Mouse (Mus musculus): ENCODE results near the gene Eddm3b. TPM values are rescaled to one million over a fixed set of nuclear protein-coding genes. Genes with fewer than 3 reads are reported as not detected.
"Not testable (repeated sequence)": the region's sequence is repeated elsewhere in the genome, so short reads cannot be mapped to it uniquely, and the experiment has no call there.

Gene Eddm3b
- polyA plus RNA-seq, 3 experiments from 2014 or later: not detected

GRCm38 (mm10) chr14:51145521-51145920, 31.3 kb downstream of the Eddm3b start:
- ATAC-seq: no peak

GRCm38 (mm10) chr14:51146685-51147084, 32.5 kb downstream of the Eddm3b start, which contains the start of gene Rnase1:
TSS of gene Rnase1 (minus strand) at chr14:51146785.
- ATAC-seq: no peak

- ATAC-seq: no peak
Observed at GRCm38 (mm10) chr14:51148006-51148405, 33.8 kb downstream of the Eddm3b start.

- ATAC-seq: no peak
Observed at GRCm38 (mm10) chr14:51149164-51149563, 34.9 kb downstream of the Eddm3b start.

DNA sequence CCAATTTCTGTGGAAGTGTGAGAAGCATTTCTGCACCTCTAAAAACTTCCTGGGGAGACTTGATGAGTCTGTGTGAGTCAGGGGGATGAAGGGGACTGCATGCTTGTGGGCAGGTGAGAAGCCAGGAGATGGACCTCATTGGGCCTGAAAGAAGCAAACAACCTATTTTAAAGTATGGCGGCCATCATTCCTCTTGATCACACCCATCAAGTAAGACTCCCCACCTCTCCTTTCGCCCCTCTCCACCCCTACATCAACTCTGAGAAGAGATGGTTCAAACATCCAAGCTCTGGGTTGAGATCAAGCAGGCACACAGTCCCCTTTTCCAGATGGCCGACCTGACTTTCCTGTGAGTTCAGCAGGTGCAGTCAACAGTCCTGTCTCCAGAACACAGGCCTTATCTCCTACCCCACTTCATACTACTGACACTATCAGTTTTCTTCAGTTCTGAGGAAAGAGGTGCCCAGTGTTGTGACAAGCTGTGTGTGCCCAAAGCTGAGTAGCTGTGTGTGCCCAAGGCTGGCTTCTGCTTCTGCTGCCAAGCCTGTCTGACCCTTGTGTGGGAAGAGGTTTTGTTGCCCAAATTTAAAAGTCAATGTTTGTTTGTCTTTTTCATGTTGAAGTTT, 36.1 kb downstream of the Eddm3b start:
- no peak for ATAC-seq

DNA sequence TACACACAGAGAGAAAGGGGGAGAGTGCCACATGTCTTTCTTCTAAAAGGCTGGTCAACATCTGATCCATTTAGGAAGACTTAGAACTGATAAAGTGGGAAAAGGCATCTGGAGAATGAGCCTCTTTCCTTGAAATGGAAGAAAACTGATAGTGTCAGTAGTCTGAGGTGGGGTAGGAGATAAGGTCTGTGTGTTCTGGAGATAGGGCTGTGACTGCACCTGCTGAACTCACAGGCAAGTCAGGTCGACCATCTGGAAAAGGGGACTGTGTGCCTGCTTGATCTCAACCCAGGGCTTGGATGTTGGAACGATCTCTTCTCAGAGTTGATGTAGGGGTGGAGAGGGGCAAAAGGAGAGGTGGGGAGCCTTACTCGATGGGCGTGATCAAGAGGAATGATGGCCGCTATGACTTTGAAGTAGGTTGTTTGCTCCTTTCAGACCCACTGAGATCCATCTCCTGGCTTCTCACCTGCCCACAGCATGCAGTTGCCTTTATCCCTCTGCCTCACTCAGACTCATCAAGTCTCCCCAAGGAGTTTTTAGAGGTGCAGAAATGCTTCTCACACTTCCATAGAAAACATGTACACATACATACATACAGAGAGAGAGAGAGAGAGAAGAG, 38.1 kb downstream of the Eddm3b start:
- ATAC-seq: no peak

DNA sequence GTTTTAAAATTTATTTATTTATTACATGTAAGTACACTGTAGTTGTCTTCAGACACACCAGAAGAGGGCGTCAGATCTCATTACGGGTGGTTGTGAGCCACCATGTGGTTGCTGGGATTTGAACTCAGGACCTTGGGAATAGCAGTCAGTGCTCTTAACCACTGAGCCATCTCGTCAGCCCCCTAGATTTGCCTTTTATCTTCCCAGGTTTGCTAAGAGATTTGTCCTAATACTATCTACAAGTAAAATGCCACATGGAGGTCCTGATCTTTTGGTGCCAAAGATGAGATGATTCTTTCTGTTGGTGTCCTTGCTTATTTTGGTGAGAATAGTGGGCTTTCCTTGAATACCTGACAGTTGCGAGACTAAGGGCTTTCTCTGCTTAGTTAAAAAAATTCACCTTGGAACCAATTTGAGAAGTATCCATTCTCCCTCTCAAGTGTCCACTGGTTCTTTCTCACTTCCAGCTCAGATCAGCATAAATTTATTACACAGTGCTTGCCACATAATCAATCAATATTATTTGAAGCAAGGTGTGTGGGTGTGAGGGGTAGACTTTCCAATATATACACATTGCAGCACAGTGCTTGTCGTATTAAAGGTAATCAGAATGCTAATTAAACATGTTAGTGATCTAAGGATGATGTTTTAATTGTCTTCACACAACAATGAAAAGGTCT, 42.0 kb downstream of the Eddm3b start:
- no peak for ATAC-seq

DNA sequence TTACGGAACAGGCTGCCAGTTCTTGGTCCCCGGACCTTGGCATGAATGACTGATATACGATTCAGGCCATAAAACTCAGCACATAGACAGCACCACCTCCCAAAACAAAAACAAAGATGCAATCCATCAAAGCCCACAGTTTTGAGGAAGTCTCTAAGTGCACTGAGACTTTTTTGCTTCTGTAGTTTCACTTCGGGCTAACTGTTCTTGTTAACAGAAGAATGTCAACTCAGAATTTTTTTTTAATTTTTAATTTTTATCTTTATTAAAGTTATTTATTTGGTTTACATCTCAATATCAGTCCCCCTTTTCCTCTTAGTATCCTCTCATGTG, 42.5 kb downstream of the Eddm3b start:
- ATAC-seq: no peak

DNA sequence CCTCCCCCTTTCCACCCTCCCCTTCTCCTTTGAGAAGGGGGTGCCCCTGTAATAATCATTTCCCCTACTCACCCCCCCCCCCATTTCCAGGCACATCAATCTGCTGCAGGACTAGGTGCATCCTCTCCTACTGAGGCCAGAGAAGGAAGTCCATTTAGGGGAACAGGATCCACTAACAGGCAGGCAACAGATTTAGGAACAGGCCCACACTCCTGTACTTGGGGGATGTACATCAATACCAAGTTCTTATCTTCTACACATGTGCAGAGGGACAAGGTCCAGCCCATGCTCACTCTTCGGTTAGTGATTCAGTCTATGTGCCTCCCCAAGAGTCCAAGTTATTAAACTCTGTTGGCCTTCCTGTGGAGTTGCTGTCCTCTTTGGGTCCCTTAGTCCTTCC, 42.8 kb downstream of the Eddm3b start:
- ATAC-seq: no peak

GRCm38 (mm10) chr14:51161976-51162375, 47.8 kb downstream of the Eddm3b start, which contains the start of gene Rnase2b:
TSS of gene Rnase2b (plus strand) at chr14:51162260.
- ATAC-seq: not testable (repeated sequence)

DNA sequence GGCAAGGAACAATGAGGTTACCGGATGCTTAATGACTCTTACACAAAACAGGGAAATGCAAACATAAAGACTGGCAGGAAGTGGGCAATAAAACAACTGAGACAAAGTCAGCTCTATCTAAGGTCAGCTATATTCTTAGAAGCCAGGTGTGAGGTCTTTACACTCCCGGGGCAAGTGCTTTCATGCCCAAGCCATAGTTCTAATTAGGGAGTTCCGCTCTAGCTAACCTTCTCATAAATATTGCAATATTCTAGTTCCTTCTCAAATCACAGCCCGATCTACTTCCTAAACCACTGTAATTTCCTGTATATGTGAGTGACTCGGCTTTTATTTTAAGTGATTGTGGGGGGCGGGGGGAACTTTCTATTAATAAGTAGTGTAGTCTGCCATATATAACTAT, 49.1 kb downstream of the Eddm3b start:
- not testable (repeated sequence) for ATAC-seq

GRCm38 (mm10) chr14:51165435-51165834, 51.2 kb downstream of the Eddm3b start:
- no peak for ATAC-seq

- no peak for ATAC-seq
Observed at GRCm38 (mm10) chr14:51166068-51166467, 51.8 kb downstream of the Eddm3b start.

Other genes with a start within 250 kb of the Eddm3b start
- gene Tep1, start 243.9 kb upstream of the Eddm3b start, polyA plus RNA-seq (2017; shearing (Covaris generic)): 10 to 100 TPM; 16.0 to 28.0 (median 19.8) TPM
- under 1 TPM in 2 of 3 experiments, not detected in 1; 0.09 to 0.13 TPM for gene Klhl33, start 216.9 kb upstream of the Eddm3b start, polyA plus RNA-seq (2017; shearing (Covaris generic))
- 10 to 100 TPM; 68.7 to 77.3 (median 74.3) TPM for gene Osgep, start 189.5 kb upstream of the Eddm3b start, polyA plus RNA-seq (2017; shearing (Covaris generic))
- gene Apex1, start 189.5 kb upstream of the Eddm3b start, polyA plus RNA-seq (2017; shearing (Covaris generic)): 100 to 1,000 TPM in 1 of 3 experiments, 10 to 100 TPM in 2; 54.2 to 100 (median 91.0) TPM
- 1 to 10 TPM; 4.4 to 6.6 (median 4.8) TPM for gene Pip4p1, start 183.6 kb upstream of the Eddm3b start, polyA plus RNA-seq (2017; shearing (Covaris generic))
- gene Pnp, start 183.3 kb upstream of the Eddm3b start, polyA plus RNA-seq (2017; shearing (Covaris generic)): 10 to 100 TPM; 64.4 to 88.0 (median 67.9) TPM
- 1 to 10 TPM in 2 of 3 experiments, not detected in 1; 5.9 to 7.5 TPM for gene Gm49342, start 169.9 kb upstream of the Eddm3b start, polyA plus RNA-seq (2017; shearing (Covaris generic))
- gene Pnp2, start 158.4 kb upstream of the Eddm3b start, polyA plus RNA-seq (2017; shearing (Covaris generic)): 1 to 10 TPM in 2 of 3 experiments, under 1 TPM in 1; 0.92 to 2.8 (median 1.5) TPM
- not detected for gene Rnase10, start 106.7 kb upstream of the Eddm3b start, polyA plus RNA-seq (2017; shearing (Covaris generic))
- not detected for gene Rnase9, start 72.6 kb upstream of the Eddm3b start, polyA plus RNA-seq (2017; shearing (Covaris generic))
- gene Rnase11, start 64.3 kb upstream of the Eddm3b start, polyA plus RNA-seq (2017; shearing (Covaris generic)): not detected
- not detected for gene Rnase12, start 56.8 kb upstream of the Eddm3b start, polyA plus RNA-seq (2017; shearing (Covaris generic))
- under 1 TPM in 1 of 3 experiments, not detected in 2; 0.48 TPM for gene Olfr750, start 40.0 kb upstream of the Eddm3b start, polyA plus RNA-seq (2017; shearing (Covaris generic))
- 10 to 100 TPM; 10.3 to 27.1 (median 16.7) TPM for gene Rnase4, start 23.3 kb upstream of the Eddm3b start, polyA plus RNA-seq (2017; shearing (Covaris generic))
- gene Ang, start 23.3 kb upstream of the Eddm3b start, polyA plus RNA-seq (2017; shearing (Covaris generic)): 1 to 10 TPM; 3.2 to 8.4 (median 3.8) TPM
- gene Rnase6, start 9.5 kb downstream of the Eddm3b start, polyA plus RNA-seq (2017; shearing (Covaris generic)): 1 to 10 TPM; 1.4 to 2.7 (median 2.3) TPM
- not detected for gene Rnase1, start 32.4 kb downstream of the Eddm3b start, polyA plus RNA-seq (2017; shearing (Covaris generic))
- not detected for gene Rnase2b, start 47.8 kb downstream of the Eddm3b start, polyA plus RNA-seq (2017; shearing (Covaris generic))
- not detected for gene Ang2, start 84.7 kb downstream of the Eddm3b start, polyA plus RNA-seq (2017; shearing (Covaris generic))
- not detected for gene Ear14, start 89.0 kb downstream of the Eddm3b start, polyA plus RNA-seq (2017; shearing (Covaris generic))
- not detected for gene Rnase2a, start 141.7 kb downstream of the Eddm3b start, polyA plus RNA-seq (2017; shearing (Covaris generic))
- not detected for gene Gm7247, start 247.3 kb downstream of the Eddm3b start, polyA plus RNA-seq (2017; shearing (Covaris generic))

All from inflammation-experienced regulatory T-cells, adult 6 months (primary cell).